Mouse (Mus musculus): Measurements from ENCODE around the gene Prrt3.

The Prrt3 gene

DNA sequence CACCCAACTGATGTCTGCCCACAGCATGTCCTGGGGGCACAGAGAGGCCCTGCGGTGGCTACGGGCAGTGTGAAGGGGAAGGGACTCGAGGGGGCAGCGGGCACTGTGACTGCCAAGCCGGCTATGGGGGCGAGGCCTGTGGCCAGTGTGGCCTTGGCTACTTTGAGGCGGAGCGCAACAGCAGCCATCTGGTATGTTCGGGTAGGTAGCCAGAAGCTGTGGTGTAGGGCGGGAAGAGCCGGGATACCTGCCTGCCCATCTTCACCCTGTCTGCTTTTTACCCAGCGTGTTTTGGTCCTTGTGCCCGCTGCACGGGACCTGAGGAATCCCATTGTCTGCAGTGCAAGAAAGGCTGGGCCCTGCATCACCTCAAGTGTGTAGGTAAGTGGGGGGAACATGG, 12.3 kb downstream of the Prrt3 start:
- no peak for DNase-seq (ENCODE audit: low spot score)

DNA sequence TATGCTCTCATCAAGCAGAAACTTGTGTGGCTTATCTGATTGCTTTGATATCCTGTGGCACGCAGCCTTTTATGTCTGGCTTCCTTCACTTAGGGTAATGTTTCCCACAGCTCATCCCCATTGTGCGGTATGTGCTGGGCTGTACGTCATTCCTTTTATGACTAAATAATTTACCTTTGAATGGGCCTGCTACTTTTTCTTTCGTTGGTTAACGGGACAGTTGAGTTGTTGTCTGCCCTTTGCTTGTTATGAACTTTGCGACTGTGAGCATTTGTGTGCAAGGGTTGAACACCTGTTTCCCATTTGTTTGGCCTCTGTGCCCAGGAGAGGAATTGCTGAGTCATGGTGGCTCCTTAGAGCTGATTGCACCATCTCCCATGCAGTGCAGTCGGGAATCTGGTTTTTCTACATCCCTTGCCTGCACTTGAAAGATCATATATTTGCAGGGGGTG, 14.6 kb downstream of the Prrt3 start:
- DNase-seq (ENCODE audit: low spot score), result no peak

DNA sequence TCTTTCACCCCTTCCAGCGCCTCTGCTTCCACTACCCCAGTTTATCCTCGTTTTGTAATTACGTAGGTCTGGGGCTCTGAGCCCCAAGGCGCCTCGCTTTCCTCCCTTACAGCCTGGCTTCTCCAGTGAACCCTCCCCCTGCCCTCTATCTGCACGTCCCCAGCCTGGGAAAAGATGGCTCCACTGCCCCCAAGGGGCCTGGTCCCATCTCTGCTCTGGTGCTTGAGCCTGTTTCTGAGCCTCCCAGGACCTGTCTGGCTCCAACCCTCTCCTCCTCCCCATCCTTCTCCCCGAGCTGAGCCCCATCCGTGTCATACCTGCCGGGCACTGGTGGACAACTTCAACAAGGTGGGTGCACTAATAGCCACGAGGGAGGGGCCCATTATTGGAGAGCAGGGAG, 18.0 kb downstream of the Prrt3 start:
- DNase-seq (ENCODE audit: low spot score), result no peak

DNA sequence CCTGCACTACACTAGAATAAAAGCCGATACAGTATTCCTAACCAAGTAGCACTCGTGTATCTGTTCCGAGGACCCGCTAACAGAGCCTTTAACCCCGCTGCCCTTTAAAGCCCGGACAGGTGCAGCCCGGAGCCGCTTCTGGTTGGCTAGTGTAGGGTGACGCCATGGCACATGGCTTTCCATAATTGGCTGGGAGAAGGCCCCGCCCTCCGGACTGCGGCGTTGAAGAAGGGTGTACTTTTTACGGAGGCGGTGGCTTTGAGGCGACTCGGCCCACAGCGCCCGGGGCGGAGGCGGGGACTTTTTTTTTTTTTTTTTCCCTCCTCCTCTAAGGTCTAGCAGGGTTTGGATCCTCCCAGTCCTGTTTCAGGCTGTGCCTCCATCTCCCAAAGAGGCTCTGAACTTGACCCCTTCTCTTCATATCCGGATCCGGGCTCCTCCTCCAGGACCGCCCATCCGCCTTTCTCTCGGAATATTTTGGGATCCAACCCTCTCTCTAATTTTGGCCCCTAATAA, 18.6 kb downstream of the Prrt3 start, which contains the start of gene Creld1:
Creld1 (plus strand) TSS at position 198 of the 516 bp plus-strand sequence.
- peak; percentile 96 for DNase-seq (ENCODE audit: low spot score)

DNA sequence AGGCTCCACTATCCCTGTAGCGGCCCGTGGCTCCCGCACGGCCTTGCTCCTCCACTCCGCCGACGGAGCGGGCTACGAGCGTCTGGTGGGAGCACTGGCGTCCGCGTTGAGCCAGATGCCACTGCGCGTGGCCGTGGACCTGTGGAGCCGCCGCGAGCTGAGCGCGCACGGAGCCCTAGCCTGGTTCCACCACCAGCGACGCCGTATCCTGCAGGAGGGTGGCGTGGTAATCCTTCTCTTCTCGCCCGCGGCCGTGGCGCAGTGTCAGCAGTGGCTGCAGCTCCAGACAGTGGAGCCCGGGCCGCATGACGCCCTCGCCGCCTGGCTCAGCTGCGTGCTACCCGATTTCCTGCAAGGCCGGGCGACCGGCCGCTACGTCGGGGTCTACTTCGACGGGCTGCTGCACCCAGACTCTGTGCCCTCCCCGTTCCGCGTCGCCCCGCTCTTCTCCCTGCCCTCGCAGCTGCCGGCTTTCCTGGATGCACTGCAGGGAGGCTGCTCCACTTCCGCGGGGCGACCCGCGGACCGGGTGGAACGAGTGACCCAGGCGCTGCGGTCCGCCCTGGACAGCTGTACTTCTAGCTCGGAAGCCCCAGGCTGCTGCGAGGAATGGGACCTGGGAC, 19.1 kb downstream of the Prrt3 start:
- no peak for DNase-seq (ENCODE audit: low spot score)

DNA sequence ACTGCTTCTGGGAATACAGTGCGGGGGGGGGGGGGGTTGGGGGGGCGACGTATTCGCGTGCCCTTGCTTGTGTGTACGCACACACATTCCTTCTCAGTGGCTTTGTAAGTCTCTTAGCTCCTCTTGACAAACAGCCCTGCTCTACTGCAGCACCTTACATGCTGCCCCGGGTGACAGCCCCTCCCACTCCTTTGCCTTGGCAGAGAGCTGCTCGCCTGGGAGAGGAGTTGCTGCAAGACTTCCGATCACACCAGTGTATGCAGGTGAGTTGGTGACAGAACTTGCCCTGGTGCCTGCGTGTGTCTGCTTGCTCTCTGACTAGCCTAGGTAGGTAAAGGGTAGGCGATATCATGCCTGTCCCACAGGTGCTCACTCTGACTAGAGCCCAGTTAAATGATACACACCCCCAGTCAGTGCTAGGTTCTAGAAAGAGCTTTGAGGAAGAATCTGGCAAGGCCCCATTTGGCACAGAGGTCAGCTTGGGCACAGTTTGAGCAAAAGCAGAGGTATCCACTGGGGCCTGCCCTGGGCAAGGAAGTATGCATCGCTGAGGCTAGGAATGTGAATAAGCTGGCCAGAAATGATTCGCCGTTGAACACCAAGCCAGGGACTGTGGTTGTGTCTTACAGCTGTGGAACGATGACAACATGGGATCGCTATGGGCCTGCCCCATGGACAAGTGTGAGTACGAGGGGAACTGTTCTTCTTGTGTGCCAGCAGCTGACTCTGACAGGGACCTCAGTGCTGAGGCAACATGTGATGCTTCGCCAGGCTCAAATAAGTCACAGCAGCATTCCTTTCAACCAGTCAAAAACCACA, 21.0 kb downstream of the Prrt3 start:
- DNase-seq (ENCODE audit: low spot score), result no peak

DNA sequence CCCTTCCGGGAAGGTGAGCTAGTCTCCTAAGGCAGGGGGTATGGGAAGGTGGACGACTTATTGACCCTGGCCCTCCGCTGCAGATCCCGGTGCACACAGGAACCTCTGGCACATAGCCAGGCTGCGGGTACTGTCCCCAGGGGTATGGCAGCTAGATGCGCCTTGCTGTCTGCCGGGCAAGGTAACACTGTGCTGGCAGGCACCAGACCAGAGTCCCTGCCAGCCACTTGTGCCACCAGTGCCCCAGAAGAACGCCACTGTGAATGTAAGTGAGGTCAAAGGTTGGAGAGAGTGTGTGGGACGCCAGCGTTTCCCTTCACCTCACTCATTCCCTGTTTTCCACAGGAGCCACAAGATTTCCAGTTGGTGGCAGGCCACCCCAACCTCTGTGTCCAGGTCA, 22.8 kb downstream of the Prrt3 start:
- no peak for DNase-seq (ENCODE audit: low spot score)

DNA sequence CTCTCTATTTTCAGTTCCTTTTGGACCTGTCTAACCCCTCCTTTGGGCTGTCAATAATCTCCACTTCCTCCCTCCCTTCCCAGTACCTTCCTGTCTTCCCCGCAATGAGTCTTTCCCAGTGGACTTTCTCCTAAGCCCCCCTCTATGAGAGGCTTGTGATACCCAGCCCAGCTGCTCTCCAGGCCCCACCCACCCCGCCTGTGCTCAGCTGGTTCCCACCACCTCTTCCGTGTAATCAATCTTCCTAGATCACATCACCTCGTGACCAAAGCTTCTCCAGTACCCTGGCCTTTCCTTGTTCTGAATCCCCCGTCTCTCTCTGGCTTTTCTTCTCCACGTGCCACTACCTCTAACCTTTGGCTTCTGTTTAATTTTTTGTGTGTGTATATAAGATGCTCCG, 24.4 kb downstream of the Prrt3 start:
- DNase-seq (ENCODE audit: low spot score), result no peak

DNA sequence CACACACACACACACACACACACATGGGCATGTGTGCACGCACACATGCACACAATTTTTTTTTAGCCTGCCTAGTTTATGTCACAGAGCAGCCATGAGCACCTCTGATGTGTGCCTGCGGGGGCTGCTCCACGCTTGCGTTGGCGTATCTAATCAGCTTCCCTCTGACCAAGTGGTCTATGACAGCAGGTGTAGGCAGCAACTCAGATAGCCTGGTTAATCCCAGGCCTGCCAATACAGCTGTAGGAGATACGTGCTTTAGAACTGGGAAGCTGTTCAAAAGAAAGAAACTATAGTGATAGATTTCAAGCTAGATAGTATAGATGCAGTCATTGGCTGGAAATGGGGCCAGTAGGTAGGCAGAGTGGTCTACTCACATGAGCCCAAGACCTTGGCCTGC, 28.0 kb downstream of the Prrt3 start:
- DNase-seq (ENCODE audit: low spot score), result no peak

DNA sequence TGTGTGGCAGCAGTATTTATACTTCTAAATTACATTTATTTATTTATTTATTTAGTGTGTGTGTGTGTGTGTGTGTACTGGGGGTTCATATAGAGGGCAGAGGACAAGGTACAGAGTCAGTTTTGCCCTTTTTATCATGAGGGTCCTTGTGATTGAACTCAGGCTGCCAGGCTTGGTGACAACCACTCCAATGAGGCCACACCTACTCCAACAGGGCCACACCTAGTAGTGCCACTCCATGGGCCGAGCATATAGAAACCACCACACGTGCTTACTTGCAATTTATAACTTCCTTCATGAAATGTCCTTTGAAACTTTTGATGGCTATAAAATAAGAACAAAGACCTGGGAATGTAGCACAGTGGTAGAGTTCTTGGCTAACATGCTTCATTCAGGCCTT, 28.5 kb downstream of the Prrt3 start:
- no peak for DNase-seq (ENCODE audit: low spot score)

DNA sequence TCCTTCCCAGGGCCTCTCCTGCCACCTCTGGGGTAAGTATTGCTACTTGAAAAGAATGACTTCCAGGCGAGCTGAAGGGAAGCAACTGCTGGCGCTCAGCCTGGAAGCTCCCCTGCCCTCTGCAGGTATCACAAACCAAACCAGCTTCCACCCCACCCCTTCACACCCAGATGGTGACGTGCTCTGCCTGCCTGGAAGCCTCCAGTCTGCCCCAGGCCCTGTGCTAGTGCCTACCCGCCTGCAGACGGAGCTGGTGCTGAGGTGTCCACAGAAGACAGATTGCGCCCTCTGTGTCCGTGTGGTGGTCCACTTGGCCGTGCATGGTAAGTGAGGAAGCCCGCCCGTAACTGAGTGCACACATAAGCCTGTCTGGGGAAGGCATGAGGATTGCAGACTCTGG, 29.7 kb downstream of the Prrt3 start:
- DNase-seq (ENCODE audit: low spot score), result no peak

DNA sequence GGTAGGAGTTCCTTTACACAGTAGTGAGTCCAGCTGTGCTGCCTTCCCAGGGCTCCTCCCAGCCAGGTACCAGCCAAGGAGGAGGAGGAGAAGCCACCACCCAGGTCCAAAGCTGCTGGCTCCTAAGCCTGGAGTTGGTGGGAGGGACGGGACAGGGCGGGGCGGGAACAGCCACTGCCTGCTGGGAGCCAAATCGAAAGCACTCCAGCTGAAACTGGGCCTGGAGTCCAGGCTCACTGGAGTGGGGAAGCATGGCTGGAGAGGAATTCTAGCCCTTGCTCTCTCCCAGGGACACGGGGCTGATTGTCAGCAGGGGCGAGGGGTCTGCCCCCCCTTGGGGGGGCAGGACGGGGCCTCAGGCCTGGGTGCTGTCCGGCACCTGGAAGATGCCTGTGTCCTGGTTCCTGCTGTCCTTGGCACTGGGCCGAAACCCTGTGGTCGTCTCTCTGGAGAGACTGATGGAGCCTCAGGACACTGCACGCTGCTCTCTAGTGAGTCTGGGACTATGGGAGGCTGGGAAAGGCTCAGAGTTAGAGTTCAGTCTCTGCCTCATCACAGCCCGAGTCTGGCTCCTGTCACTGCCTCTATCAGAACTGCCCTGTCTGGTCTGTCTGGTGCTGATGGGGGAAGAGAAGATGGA, 30.3 kb downstream of the Prrt3 start, which contains the start of gene Il17rc:
Il17rc (plus strand) TSS at position 131 of the 640 bp plus-strand sequence.
- peak; percentile 52 for DNase-seq (ENCODE audit: low spot score)

DNA sequence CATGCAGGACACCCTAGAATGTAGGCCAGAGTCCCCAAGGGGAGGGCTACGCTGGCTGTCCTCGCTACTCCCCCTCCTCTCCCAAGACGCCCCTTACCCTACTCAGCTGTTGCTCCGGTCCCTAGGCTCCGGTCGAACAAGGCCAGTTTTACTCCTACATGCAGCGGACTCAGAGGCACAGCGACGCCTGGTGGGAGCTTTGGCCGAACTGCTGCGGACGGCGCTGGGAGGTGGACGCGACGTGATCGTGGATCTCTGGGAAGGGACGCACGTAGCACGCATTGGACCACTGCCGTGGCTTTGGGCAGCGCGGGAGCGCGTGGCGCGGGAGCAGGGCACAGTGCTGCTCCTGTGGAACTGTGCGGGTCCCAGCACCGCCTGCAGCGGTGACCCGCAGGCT, 32.3 kb downstream of the Prrt3 start:
- DNase-seq (ENCODE audit: low spot score), result peak; percentile 40

DNA sequence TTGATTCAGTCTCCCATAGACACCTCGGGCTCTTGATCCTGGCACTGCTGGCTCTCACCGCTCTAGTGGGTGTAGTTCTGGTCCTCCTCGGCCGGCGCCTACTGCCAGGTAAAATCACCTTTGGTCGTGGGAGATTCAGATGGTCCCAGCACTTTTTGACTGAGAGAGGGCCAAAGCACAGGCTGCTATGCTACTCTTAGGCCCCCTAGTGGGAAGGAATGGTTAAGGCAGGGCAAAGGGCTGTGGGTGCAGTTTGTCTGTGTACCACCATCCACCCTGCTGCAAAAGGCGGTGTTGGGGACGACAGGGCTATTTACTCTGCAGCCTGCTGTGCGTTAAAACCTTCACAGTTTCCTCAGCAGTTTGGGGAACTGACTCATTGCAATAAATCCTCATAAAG, 32.7 kb downstream of the Prrt3 start:
- DNase-seq (ENCODE audit: low spot score), result peak; percentile 22

DNA sequence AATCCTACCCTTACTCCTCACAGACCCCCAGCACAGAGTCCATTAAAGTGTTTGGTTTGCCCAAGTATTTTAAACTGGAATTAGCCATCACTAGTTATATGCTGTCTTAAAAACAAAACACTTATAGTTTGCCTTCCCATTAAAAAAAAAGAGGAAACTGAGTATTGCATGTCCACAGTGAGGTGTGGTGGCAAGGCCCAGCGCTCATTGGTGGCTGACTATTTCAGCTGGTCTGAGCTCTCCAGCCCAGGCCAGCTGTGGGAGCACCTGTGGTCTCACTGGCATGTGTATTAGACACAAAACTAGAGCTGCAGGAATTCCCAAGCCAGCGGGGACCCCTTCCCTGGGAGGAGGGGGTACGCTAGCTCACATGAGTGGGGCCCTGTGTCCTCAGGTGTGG, 33.2 kb downstream of the Prrt3 start:
- no peak for DNase-seq (ENCODE audit: low spot score)

DNA sequence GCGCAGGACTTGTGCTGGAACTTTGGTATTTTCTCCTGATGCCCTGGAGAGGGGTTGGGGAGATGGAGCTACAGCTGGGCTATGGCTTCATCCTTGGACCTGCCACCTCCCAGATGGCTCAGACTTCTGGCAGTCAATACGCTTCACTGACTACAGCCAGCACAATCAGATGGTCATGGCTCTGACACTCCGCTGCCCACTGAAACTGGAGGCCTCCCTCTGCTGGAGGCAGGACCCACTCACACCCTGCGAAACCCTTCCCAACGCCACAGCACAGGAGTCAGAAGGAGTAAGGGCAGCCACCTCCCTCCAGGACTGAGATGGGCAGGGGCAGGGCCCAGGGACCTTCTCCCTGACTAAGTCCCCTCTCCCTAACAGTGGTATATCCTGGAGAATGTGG, 36.1 kb downstream of the Prrt3 start:
- DNase-seq (ENCODE audit: low spot score), result no peak

DNA sequence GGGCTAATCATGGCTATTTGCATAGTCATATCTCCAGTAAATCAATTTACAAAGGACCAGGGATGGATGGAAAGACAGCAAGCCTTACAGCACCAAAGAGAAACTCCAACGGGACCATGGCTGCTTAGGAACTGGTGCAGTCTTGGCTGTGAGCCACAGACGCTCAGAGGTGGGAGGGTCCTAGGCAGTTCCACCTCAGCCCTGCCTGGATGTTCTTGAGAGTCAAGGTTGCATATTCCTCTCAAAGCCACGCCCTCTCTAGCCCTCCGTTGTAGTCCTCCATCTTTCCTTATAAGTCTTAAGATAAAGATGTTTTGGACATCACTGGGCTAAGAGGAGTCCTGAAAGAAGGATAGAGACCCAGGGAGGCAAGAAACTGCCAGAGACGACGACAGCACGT, 37.7 kb downstream of the Prrt3 start:
- DNase-seq (ENCODE audit: low spot score), result no peak

DNA sequence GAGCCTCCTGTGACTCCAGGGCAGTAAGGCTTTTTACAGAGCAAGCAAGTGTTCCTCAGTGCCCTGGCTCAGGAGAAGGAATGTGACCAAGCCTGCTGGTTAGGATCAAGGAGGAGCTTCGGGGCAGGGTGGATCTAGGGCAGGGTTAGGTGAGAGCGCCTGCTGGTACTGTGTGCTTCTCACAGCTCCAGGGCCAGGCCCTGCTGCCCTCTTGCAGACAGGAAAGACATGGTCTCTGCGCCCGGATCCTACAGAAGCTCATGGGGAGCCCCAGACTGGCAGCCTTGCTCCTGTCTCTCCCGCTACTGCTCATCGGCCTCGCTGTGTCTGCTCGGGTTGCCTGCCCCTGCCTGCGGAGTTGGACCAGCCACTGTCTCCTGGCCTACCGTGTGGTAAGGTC, 43.1 kb downstream of the Prrt3 start:
- DNase-seq (ENCODE audit: low spot score), result no peak

DNA sequence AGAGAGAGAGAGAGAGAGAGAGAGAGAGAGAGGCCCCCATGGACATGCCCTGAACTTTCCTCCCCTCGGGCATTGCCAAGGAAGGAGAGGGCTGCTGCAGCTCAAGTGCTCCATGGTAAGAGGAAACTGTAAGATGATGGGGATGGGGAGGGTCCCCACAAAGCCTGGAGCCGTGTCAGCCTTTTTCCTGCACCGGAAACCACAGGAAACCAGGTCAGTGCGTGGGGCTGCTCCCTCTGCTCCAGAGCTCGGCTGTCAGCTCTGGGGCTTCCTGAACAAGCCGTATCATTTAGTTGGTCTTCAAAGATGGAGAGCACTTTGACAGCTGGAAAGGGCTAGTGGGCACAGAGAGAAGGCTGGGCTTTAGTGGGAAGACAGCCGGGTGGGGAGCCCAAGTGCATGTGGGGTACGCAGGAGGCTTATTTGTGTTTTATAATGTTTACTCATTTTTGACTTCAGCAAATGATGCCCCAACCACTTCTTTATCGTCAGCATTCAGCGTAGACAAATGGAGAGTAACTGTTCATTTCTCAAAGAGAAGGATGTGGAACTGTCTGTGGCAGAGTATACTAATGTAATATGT, 43.7 kb downstream of the Prrt3 start, which contains the start of gene Il17re:
Il17re (plus strand) TSS at position 533 of the 583 bp plus-strand sequence.
- DNase-seq (ENCODE audit: low spot score), result no peak

DNA sequence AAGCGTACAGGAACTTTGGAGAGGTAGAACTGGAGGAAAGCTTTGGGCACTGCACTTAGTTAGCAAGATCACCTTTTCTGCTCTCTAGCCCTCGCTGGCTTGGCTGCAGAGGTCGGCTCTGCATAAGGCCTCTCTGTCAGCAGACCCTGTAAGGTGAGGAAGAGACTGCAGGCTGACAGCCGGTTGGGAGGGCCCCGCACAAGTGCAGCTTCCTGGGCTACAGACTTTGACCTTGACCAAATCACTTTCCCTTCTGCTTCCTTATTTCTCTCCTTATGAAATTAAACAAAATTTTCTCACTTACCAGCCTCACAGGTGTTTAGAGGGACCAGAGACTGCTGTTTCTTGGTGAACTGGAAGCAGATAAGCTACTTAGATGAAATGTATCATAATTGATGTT, 46.7 kb downstream of the Prrt3 start:
- DNase-seq (ENCODE audit: low spot score), result no peak

DNA sequence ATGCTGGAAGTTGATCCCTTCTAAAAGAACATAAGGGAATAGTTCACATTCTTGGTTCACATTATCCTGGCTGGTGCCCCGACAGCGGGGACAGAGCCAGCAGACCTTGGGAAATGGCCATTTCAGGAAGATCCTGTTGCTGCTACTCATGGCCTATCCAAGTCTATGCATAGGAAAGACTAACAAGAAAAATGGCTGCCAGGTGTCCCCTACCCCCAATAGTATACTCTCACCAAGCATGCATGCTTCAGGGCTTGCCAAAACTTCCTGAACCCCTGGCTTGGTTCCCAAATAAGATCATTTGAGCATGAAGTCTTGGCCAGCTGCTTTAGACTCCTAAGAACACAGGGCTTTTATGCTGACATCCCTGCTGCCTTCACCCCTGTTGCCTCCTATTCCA, 49.9 kb downstream of the Prrt3 start:
- no peak for DNase-seq (ENCODE audit: low spot score)

DNA sequence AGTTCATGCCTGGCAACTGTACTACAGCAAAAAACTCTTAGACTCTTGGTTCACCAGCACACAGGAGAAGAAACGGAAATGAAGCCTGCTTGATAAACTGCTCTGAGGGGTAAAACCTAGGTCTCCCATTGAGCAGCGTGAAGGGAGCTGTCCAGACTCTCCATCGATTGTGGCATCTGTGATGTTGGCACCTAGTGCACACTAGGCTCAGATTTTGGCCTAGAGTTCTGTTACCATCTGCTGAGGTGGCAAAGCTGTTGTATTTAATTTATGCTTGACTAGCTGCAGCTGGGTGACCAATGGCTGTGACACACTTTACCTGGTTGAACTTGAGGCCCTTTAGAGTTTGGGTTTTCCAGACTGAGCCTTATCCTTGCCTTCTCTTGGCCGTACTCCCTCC, 54.1 kb downstream of the Prrt3 start:
- DNase-seq (ENCODE audit: low spot score), result no peak

All from ovary, adult 18-20 months (tissue).